Mouse (Mus musculus) myocyte (in vitro differentiated cells): ENCODE results near the gene Pam.

ENCODE experiments used
- CEBPB ChIP-seq: IDR thresholded peaks from 2 replicates; pipeline ENCODE4 v1.6.1; 2011; ENCODE audit warnings: mild to moderate bottlenecking, moderate library complexity; ENCODE audit not compliant: poor library complexity, insufficient read depth, severe bottlenecking
- E2F4 ChIP-seq: IDR thresholded peaks from one replicate; pipeline ENCODE4 v1.6.1; 2011; ENCODE audit warnings: mild to moderate bottlenecking, control low read depth, moderate library complexity; ENCODE audit not compliant: insufficient read depth
- MAX ChIP-seq: IDR thresholded peaks from one replicate; pipeline ENCODE4 v1.6.1; 2011; ENCODE audit warnings: low read depth, mild to moderate bottlenecking, control low read depth
- MYOD1 ChIP-seq, 3 experiments: IDR thresholded peaks; one replicate each; pipeline ENCODE4 v1.6.1; 2011; ENCODE audit warnings: control low read depth in 2 of 3, low read depth in 2 of 3, mild to moderate bottlenecking in 2 of 3, moderate library complexity in 1 of 3; ENCODE audit not compliant: insufficient read length in 2 of 3, control insufficient read depth in 1 of 3
- MYOG ChIP-seq, 3 experiments: IDR thresholded peaks; one replicate each; pipeline ENCODE4 v1.6.1; 2011; ENCODE audit warnings: control low read depth in 2 of 3, low read depth in 2 of 3, mild to moderate bottlenecking in 2 of 3; ENCODE audit not compliant: insufficient read length in 2 of 3, control insufficient read depth in 1 of 3, insufficient read depth in 1 of 3
- POLR2A ChIP-seq: IDR thresholded peaks from one replicate; pipeline ENCODE4 v1.6.1; 2011; ENCODE audit warnings: low read depth, mild to moderate bottlenecking, control low read depth, moderate library complexity; ENCODE audit not compliant: insufficient read length
- POLR2AphosphoS2 ChIP-seq: IDR thresholded peaks from one replicate; pipeline ENCODE4 v1.6.1; 2011; ENCODE audit warnings: low read depth, control low read depth; ENCODE audit not compliant: insufficient read length
- REST ChIP-seq: IDR thresholded peaks from one replicate; pipeline ENCODE4 v1.6.1; 2011; ENCODE audit warnings: mild to moderate bottlenecking, control low read depth, moderate library complexity; ENCODE audit not compliant: insufficient read depth, insufficient read length
- TCF12 ChIP-seq: IDR thresholded peaks from one replicate; pipeline ENCODE4 v1.6.1; 2011; ENCODE audit warnings: mild to moderate bottlenecking, control low read depth; ENCODE audit not compliant: poor library complexity, insufficient read depth, severe bottlenecking
- USF1 ChIP-seq: IDR thresholded peaks from one replicate; pipeline ENCODE4 v1.6.1; 2011; ENCODE audit warnings: low read depth, mild to moderate bottlenecking, control low read depth, moderate library complexity

DNA sequence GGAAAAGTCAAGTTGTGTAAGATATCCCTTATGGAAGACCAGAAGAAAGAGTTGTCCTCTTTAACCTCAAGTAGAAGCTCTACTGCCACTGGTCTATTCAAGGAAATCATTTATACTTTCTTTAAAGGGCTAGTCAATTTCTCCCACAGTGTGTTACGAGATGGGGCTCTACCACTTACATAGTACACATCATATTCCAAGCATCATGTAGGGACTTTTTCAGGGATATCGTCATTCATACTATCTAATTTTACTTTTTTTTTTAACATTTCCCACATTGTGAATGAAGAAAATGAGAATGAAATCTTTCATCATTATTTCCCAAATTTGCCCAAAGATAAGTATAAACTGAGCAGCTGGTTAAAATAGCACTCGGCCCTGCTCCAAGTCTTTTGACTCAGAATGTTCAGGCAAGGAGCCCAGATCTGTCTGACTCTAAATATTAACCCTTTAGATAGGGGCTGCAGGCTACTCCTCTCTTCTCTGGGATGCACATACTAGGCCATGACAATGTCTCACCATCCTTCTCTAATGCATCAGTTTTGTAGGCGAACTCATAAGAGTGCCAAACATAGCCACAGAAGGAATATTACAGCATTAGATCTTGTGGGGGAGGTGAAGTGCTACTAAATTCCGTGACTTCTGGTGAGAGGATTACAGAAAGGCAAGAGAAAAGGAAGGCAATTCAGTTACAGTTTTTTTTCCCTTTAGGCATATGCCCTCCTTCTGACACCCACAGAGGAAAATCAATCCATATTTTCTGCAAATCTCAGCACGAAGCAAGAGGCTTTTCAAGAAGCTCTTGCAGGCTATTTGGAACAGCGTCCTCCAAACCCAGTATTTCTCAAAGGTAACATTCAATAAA lies 92.7 kb downstream of the Pam start:
- TF ChIP-seq POLR2A (no peak), USF1 (no peak), POLR2AphosphoS2 (no peak), E2F4 (no peak), TCF12 (no peak), MYOG (IDR thresholded peaks at IDR 0.05; ENCODE audit: control insufficient read depth in 1 of 3, insufficient read depth in 1 of 3, insufficient read length in 2 of 3, low read depth in 2 of 3) (no peak), MYOD1 (IDR thresholded peaks at IDR 0.05; ENCODE audit: control insufficient read depth in 1 of 3, insufficient read length in 2 of 3, low read depth in 2 of 3) (no peak), MAX (no peak), REST (no peak), CEBPB (no peak)
